ENCODE assay signal across 10 mouse cellular contexts in the genomic region with DNA sequence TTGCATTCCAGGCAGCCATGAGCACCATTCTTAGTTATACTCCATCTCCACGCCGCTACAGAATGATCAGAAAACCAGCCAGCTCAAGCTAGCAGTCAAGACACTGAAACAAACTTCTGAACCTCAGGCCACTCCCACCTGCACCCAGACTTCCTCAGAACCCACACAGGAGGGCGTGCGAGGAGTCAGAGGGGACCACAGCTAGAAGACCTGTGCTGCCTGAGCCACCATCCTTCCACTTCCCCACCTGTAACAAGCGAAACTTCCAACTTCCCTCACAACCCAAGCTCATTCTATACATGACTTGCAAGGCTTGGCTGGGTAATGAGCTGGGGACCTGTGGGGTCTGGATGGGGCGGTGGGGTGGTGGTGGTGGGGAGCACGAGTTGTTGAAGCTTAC. TPM values are rescaled to one million over a fixed set of nuclear protein-coding genes. Genes with fewer than 3 reads are reported as not detected.
DNase-seq lines count a peak whose midpoint lies in the region; ATAC-seq lines count a peak whose summit lies in the region.
"Had no signal": no experiment of that assay in that cellular context is flagged by ENCODE, and none has a peak within 500 bp of the region (broad histone marks: within the 10 kb centered on the region; RNA-seq: fewer than 3 reads in every experiment).

No protein-coding gene starts in this region.

- 57% methylated on average over 7 of the region's 7 CpGs for WGBS in liver, embryonic 13.5 days (ENCODE audit: insufficient replicate concordance)
- WGBS in liver, embryonic 11.5 days, result 68% methylated on average over 7 of the region's 7 CpGs
- 71% methylated on average over 7 of the region's 7 CpGs for WGBS in intestine, embryonic 16.5 days
- 71% methylated on average over 7 of the region's 7 CpGs for WGBS in stomach, embryonic 16.5 days

- H3K9me3 ChIP-seq in liver, embryonic 13.5 days (replicated peaks), result no peaks in the 10 kb centered on the region
- H3K9me3 ChIP-seq in liver, embryonic 11.5 days (ENCODE audit: control insufficient read depth, low read length), result no peaks in the 10 kb centered on the region
- no peaks in the 10 kb centered on the region for H3K9me3 ChIP-seq in intestine, embryonic 16.5 days (ENCODE audit: control insufficient read depth, low read length)
- H3K9me3 ChIP-seq in stomach, embryonic 16.5 days (replicated peaks; ENCODE audit: control insufficient read depth, low read length), result no peaks in the 10 kb centered on the region

- H3K27ac ChIP-seq in liver, embryonic 13.5 days, result no peak overlapping the region; the same call in 1 of the 2 replicates
- no peak overlapping the region for H3K27ac ChIP-seq in liver, embryonic 11.5 days (ENCODE audit: low read depth, low read length)
- peak overlapping the region; percentile 81 for H3K27ac ChIP-seq in intestine, embryonic 16.5 days (ENCODE audit: low read length)
- H3K27ac ChIP-seq in stomach, embryonic 16.5 days (ENCODE audit: low read length), result no peak overlapping the region

- peaks cover 56% of the 10 kb centered on the region for H3K36me3 ChIP-seq in liver, embryonic 13.5 days
- peaks cover 19% of the 10 kb centered on the region for H3K36me3 ChIP-seq in liver, embryonic 11.5 days (ENCODE audit: control insufficient read depth, insufficient read depth, low read length)
- H3K36me3 ChIP-seq in intestine, embryonic 16.5 days (ENCODE audit: control insufficient read depth, insufficient read depth, low read length), result peaks cover 4% of the 10 kb centered on the region; the same call in 1 of the 2 replicates
- no peaks in the 10 kb centered on the region for H3K36me3 ChIP-seq in stomach, embryonic 16.5 days (ENCODE audit: control insufficient read depth, insufficient read depth, low read length)

- peak overlapping the region; percentile 98; the same call in 1 of the 2 replicates for H3K9ac ChIP-seq in liver, embryonic 13.5 days
- H3K9ac ChIP-seq in liver, embryonic 11.5 days (ENCODE audit: low read depth, low read length), result no peak overlapping the region
- peak overlapping the region; percentile 36 for H3K9ac ChIP-seq in intestine, embryonic 16.5 days (ENCODE audit: low read depth, low read length)
- H3K9ac ChIP-seq in stomach, embryonic 16.5 days (ENCODE audit: low read length), result peak overlapping the region; percentile 54
- H3K9ac ChIP-seq: lung, embryonic 14.5 days had no signal

- no peak overlapping the region for H3K4me3 ChIP-seq in liver, embryonic 13.5 days (replicated peaks)
- H3K4me3 ChIP-seq in liver, embryonic 11.5 days (ENCODE audit: low read depth, low read length), result no peak overlapping the region
- no peak overlapping the region for H3K4me3 ChIP-seq in intestine, embryonic 16.5 days (ENCODE audit: low read length)
- no peak overlapping the region for H3K4me3 ChIP-seq in stomach, embryonic 16.5 days (replicated peaks; ENCODE audit: low read length)

- H3K27me3 ChIP-seq in liver, embryonic 13.5 days, result no peaks in the 10 kb centered on the region
- no peaks in the 10 kb centered on the region for H3K27me3 ChIP-seq in liver, embryonic 11.5 days (replicated peaks; ENCODE audit: control insufficient read depth, insufficient read depth, low read length)
- no peaks in the 10 kb centered on the region for H3K27me3 ChIP-seq in intestine, embryonic 16.5 days (replicated peaks; ENCODE audit: control insufficient read depth, insufficient read depth, low read length)
- no peaks in the 10 kb centered on the region for H3K27me3 ChIP-seq in stomach, embryonic 16.5 days (ENCODE audit: control insufficient read depth, insufficient read depth, low read length)

- H3K4me2 ChIP-seq in liver, embryonic 13.5 days, result peak overlapping the region; percentile 21; the same call in 1 of the 2 replicates
- no peak overlapping the region for H3K4me2 ChIP-seq in liver, embryonic 11.5 days
- 0 out of 2 replicates have a peak overlapping the region, but pooled peaks have one; percentile 23 for H3K4me2 ChIP-seq in intestine, embryonic 16.5 days (ENCODE audit: low read depth, low read length)
- no peak overlapping the region for H3K4me2 ChIP-seq in stomach, embryonic 16.5 days (ENCODE audit: low read depth, low read length)
- H3K4me2 ChIP-seq: lung, embryonic 14.5 days had no signal

- ATAC-seq in liver, embryonic 13.5 days (ENCODE audit: low read depth), result no peak
- no peak for ATAC-seq in liver, embryonic 11.5 days (replicated peaks; ENCODE audit: low FRiP score)
- no peak for ATAC-seq in intestine, embryonic 16.5 days
- ATAC-seq in stomach, embryonic 16.5 days (ENCODE audit: insufficient read depth, low FRiP score), result no peak
- no peak for ATAC-seq in inflammation-experienced regulatory T-cells, adult 6 months

- DNase-seq in cerebellum, adult 9-11 months, result peak; percentile 23
- DNase-seq in cerebellum, postnatal 4 days (ENCODE audit: low spot score in 2 of 2), result no peak
- no peak for DNase-seq in liver, embryonic 13.5 days
- DNase-seq in liver, embryonic 11.5 days (ENCODE audit: low spot score), result no peak
- DNase-seq in right cerebral cortex, adult 2 months (ENCODE audit: low spot score in 2 of 2), result no peak
- DNase-seq: adrenal gland, postnatal 14 days; lung, embryonic 14.5 days had no signal

- peaks cover 86% of the 10 kb centered on the region for H3K4me1 ChIP-seq in liver, embryonic 13.5 days (replicated peaks)
- H3K4me1 ChIP-seq in liver, embryonic 11.5 days (replicated peaks; ENCODE audit: control insufficient read depth, insufficient read depth, low read length), result peaks cover 47% of the 10 kb centered on the region
- H3K4me1 ChIP-seq in intestine, embryonic 16.5 days (ENCODE audit: control insufficient read depth, insufficient read depth, low read length), result peaks cover 36% of the 10 kb centered on the region
- H3K4me1 ChIP-seq in stomach, embryonic 16.5 days (ENCODE audit: control insufficient read depth, insufficient read depth, low read length), result peaks cover 36% of the 10 kb centered on the region

RNA-seq across cellular contexts. Expression of a gene that starts 3.6 kb away (rescaled TPM):
- 48.0 and 50.9 TPM in 2 replicates for polyA plus RNA-seq in liver, embryonic 13.5 days (2015; fragmentation: Nextera tagmentation; extraction: Ambion mirVana)
- 96.4 and 99.1 TPM in 2 replicates for polyA plus RNA-seq in liver, embryonic 11.5 days (2014; fragmentation: Nextera tagmentation; extraction: Ambion mirVana)
- polyA plus RNA-seq in intestine, embryonic 16.5 days (2015; fragmentation: Nextera tagmentation; extraction: Ambion mirVana), result 120 and 131 TPM in 2 replicates
- 145 and 154 TPM in 2 replicates for polyA plus RNA-seq in stomach, embryonic 16.5 days (2015; fragmentation: Nextera tagmentation; extraction: Ambion mirVana)
- 10 to 100 TPM; 86.9 to 93.6 (median 91.6) TPM for polyA plus RNA-seq in inflammation-experienced regulatory T-cells, adult 6 months (2017; shearing (Covaris generic))

RNA-seq across cellular contexts. Expression of a gene that starts 7.4 kb away (rescaled TPM):
- polyA plus RNA-seq in liver, embryonic 13.5 days (2015; fragmentation: Nextera tagmentation; extraction: Ambion mirVana), result 19.8 and 27.1 TPM in 2 replicates
- polyA plus RNA-seq in liver, embryonic 11.5 days (2014; fragmentation: Nextera tagmentation; extraction: Ambion mirVana), result 32.0 and 32.6 TPM in 2 replicates
- 15.6 and 16.7 TPM in 2 replicates for polyA plus RNA-seq in intestine, embryonic 16.5 days (2015; fragmentation: Nextera tagmentation; extraction: Ambion mirVana)
- 16.3 and 17.8 TPM in 2 replicates for polyA plus RNA-seq in stomach, embryonic 16.5 days (2015; fragmentation: Nextera tagmentation; extraction: Ambion mirVana)
- 1 to 10 TPM in 2 of 3 experiments, under 1 TPM in 1; 0.63 to 3.6 (median 1.3) TPM for polyA plus RNA-seq in inflammation-experienced regulatory T-cells, adult 6 months (2017; shearing (Covaris generic))

RNA-seq across cellular contexts. Expression of a gene that starts 27.3 kb away (rescaled TPM):
- polyA plus RNA-seq in liver, embryonic 13.5 days (2015; fragmentation: Nextera tagmentation; extraction: Ambion mirVana), result 13.5 and 14.5 TPM in 2 replicates
- polyA plus RNA-seq in liver, embryonic 11.5 days (2014; fragmentation: Nextera tagmentation; extraction: Ambion mirVana), result 42.5 and 47.9 TPM in 2 replicates
- polyA plus RNA-seq in intestine, embryonic 16.5 days (2015; fragmentation: Nextera tagmentation; extraction: Ambion mirVana), result 77.5 and 80.8 TPM in 2 replicates
- 52.0 and 60.7 TPM in 2 replicates for polyA plus RNA-seq in stomach, embryonic 16.5 days (2015; fragmentation: Nextera tagmentation; extraction: Ambion mirVana)
- polyA plus RNA-seq in inflammation-experienced regulatory T-cells, adult 6 months (2017; shearing (Covaris generic)), result 10 to 100 TPM in 2 of 3 experiments, 1 to 10 TPM in 1; 8.3 to 24.2 (median 17.4) TPM

RNA-seq across cellular contexts. Expression of a gene that starts 27.4 kb away (rescaled TPM):
- polyA plus RNA-seq in liver, embryonic 13.5 days (2015; fragmentation: Nextera tagmentation; extraction: Ambion mirVana), result 1.5 and 1.8 TPM in 2 replicates
- 3.4 and 3.5 TPM in 2 replicates for polyA plus RNA-seq in liver, embryonic 11.5 days (2014; fragmentation: Nextera tagmentation; extraction: Ambion mirVana)
- 65.6 and 79.6 TPM in 2 replicates for polyA plus RNA-seq in intestine, embryonic 16.5 days (2015; fragmentation: Nextera tagmentation; extraction: Ambion mirVana)
- 41.2 and 53.7 TPM in 2 replicates for polyA plus RNA-seq in stomach, embryonic 16.5 days (2015; fragmentation: Nextera tagmentation; extraction: Ambion mirVana)
- under 1 TPM in 1 of 3 experiments, not detected in 2; 0.30 TPM for polyA plus RNA-seq in inflammation-experienced regulatory T-cells, adult 6 months (2017; shearing (Covaris generic))

RNA-seq across cellular contexts. Expression of a gene that starts 42.0 kb away (rescaled TPM):
- polyA plus RNA-seq in liver, embryonic 13.5 days (2015; fragmentation: Nextera tagmentation; extraction: Ambion mirVana), result 14.2 and 15.6 TPM in 2 replicates
- polyA plus RNA-seq in liver, embryonic 11.5 days (2014; fragmentation: Nextera tagmentation; extraction: Ambion mirVana), result 23.1 and 25.7 TPM in 2 replicates
- 31.6 and 34.3 TPM in 2 replicates for polyA plus RNA-seq in intestine, embryonic 16.5 days (2015; fragmentation: Nextera tagmentation; extraction: Ambion mirVana)
- 39.4 and 42.1 TPM in 2 replicates for polyA plus RNA-seq in stomach, embryonic 16.5 days (2015; fragmentation: Nextera tagmentation; extraction: Ambion mirVana)
- 10 to 100 TPM; 28.7 to 41.6 (median 34.2) TPM for polyA plus RNA-seq in inflammation-experienced regulatory T-cells, adult 6 months (2017; shearing (Covaris generic))

Comparison
In these comparisons a context has a peak if more than half of its experiments do, and no peak if none do; other contexts are left out.
1. H3K4me2 ChIP-seq: peak in liver, embryonic 13.5 days (single experiment) and intestine, embryonic 16.5 days (single experiment); none in liver, embryonic 11.5 days (single experiment) and stomach, embryonic 16.5 days (single experiment).